Comparison of ENCODE assay signal across 9 mouse cellular contexts in genomic region chr11:105126520-105127029, GRCm38 (mm10). TPM values are rescaled to one million over a fixed set of nuclear protein-coding genes. Genes with fewer than 3 reads are reported as not detected.
DNase-seq lines count a peak whose midpoint lies in the region; ATAC-seq and TF ChIP-seq lines count a peak whose summit lies in the region.
"Had no signal": no experiment of that assay in that cellular context is flagged by ENCODE, and none has a peak within 500 bp of the region (broad histone marks: within the 10 kb centered on the region; RNA-seq: fewer than 3 reads in every experiment).

No protein-coding gene starts in this region.

- H3K4me2 ChIP-seq in kidney, embryonic 14.5 days (replicated peaks; ENCODE audit: low read depth, low read length), result peak overlapping the region; percentile 79
- peak overlapping the region; percentile 86 for H3K4me2 ChIP-seq in forebrain, embryonic 12.5 days
- peak overlapping the region; percentile 85 for H3K4me2 ChIP-seq in liver, embryonic 13.5 days

- no peaks in the 10 kb centered on the region for H3K9me3 ChIP-seq in kidney, embryonic 14.5 days (ENCODE audit: control insufficient read depth, low read length)
- H3K9me3 ChIP-seq in MEL (replicated peaks; ENCODE audit: insufficient read depth, low read length), result no peaks in the 10 kb centered on the region
- H3K9me3 ChIP-seq in forebrain, embryonic 12.5 days, result no peaks in the 10 kb centered on the region
- H3K9me3 ChIP-seq in liver, embryonic 13.5 days (replicated peaks), result no peaks in the 10 kb centered on the region

- TF ChIP-seq EP300 in MEL (IDR thresholded peaks at IDR 0.05; ENCODE audit: low read depth in 1 of 2, low read length in 2 of 2), result 0 out of 4 replicates have a peak, but pooled peaks of 1 of the 2 experiments have one; percentile 4

- H3K4me3 ChIP-seq in kidney, embryonic 14.5 days (ENCODE audit: low read length), result peak overlapping the region; percentile 100
- H3K4me3 ChIP-seq in MEL (ENCODE audit: control insufficient read depth in 1 of 2, insufficient read depth in 1 of 2, low read depth in 2 of 2, low read length in 2 of 2), result peak overlapping the region; percentile 80 to 87
- H3K4me3 ChIP-seq in forebrain, embryonic 12.5 days (replicated peaks), result peak overlapping the region; percentile 92
- H3K4me3 ChIP-seq in liver, embryonic 13.5 days (replicated peaks), result peak overlapping the region; percentile 98

- no peak overlapping the region for H3K27ac ChIP-seq in kidney, embryonic 14.5 days (ENCODE audit: low read depth, low read length)
- H3K27ac ChIP-seq in MEL (ENCODE audit: control insufficient read depth, low read depth, low read length), result peak overlapping the region; percentile 13
- H3K27ac ChIP-seq in forebrain, embryonic 12.5 days, result no peak overlapping the region
- H3K27ac ChIP-seq in liver, embryonic 13.5 days, result peak overlapping the region; percentile 70

- no peak for TF ChIP-seq RAD21 in MEL (IDR thresholded peaks at IDR 0.05; ENCODE audit: low read depth, low read length)

- no peak for DNase-seq in kidney, adult 18-20 months
- DNase-seq in MEL (ENCODE audit: low read depth, low spot score), result no peak
- no peak for DNase-seq in liver, embryonic 13.5 days
- DNase-seq in embryo, embryonic 10 days (ENCODE audit: low spot score), result no peak
- no peak for DNase-seq in embryo, embryonic 11 days
- DNase-seq in cerebellum, postnatal 4 days (ENCODE audit: low spot score in 2 of 2), result no peak

- 1% methylated on average over 47 of the region's 49 CpGs for WGBS in kidney, embryonic 14.5 days
- under 1% methylated on average over 49 of the region's 49 CpGs for WGBS in forebrain, embryonic 12.5 days
- 0% methylated on average over 49 of the region's 49 CpGs for WGBS in liver, embryonic 13.5 days (ENCODE audit: insufficient replicate concordance)

- H3K4me1 ChIP-seq in kidney, embryonic 14.5 days (ENCODE audit: control insufficient read depth, insufficient read depth, low read length), result peaks cover 10% of the 10 kb centered on the region
- H3K4me1 ChIP-seq in MEL (ENCODE audit: control insufficient read depth in 1 of 2, insufficient read depth in 2 of 2, low read length in 2 of 2), result peaks cover 0 to 12% of the 10 kb centered on the region in 2 experiments; a peak in 3 of 4 replicates
- peaks cover 11% of the 10 kb centered on the region for H3K4me1 ChIP-seq in forebrain, embryonic 12.5 days
- H3K4me1 ChIP-seq in liver, embryonic 13.5 days (replicated peaks), result peaks cover 51% of the 10 kb centered on the region

- TF ChIP-seq CTCF in MEL (IDR thresholded peaks at IDR 0.05 in 2 of 3, conservative IDR thresholded peaks at IDR 0.05 in 1 of 3; ENCODE audit: control insufficient read depth in 1 of 3, insufficient read depth in 1 of 3, low read depth in 2 of 3, low read length in 3 of 3, poor library complexity in 1 of 3, severe bottlenecking in 1 of 3), result no peak

- peak in 1 of 2 experiments; percentile 87; a peak in 1 of 4 replicates for TF ChIP-seq POLR2A in MEL (IDR thresholded peaks at IDR 0.05; ENCODE audit: control insufficient read depth in 1 of 2, insufficient read depth in 1 of 2, low read depth in 1 of 2, low read length in 2 of 2, poor library complexity in 1 of 2)

- 0 out of 2 replicates have a peak, but pooled peaks have one; percentile 5 for ATAC-seq in kidney, embryonic 14.5 days (ENCODE audit: low FRiP score, low TSS enrichment)
- ATAC-seq in forebrain, embryonic 12.5 days (ENCODE audit: low FRiP score), result no peak; the same call in 1 of the 2 replicates
- peak; percentile 25 for ATAC-seq in liver, embryonic 13.5 days (ENCODE audit: low read depth)

- H3K36me3 ChIP-seq in kidney, embryonic 14.5 days (ENCODE audit: control insufficient read depth, insufficient read depth, low read length), result peaks cover 23% of the 10 kb centered on the region
- H3K36me3 ChIP-seq in MEL (ENCODE audit: control insufficient read depth in 1 of 2, insufficient read depth in 2 of 2, low read length in 2 of 2), result peaks cover 12 to 15% of the 10 kb centered on the region in 2 experiments
- peaks cover 25% of the 10 kb centered on the region for H3K36me3 ChIP-seq in forebrain, embryonic 12.5 days (replicated peaks)
- H3K36me3 ChIP-seq in liver, embryonic 13.5 days, result peaks cover 30% of the 10 kb centered on the region

- H3K27me3 ChIP-seq in kidney, embryonic 14.5 days (ENCODE audit: control insufficient read depth, insufficient read depth, low read length), result no peaks in the 10 kb centered on the region
- no peaks in the 10 kb centered on the region for H3K27me3 ChIP-seq in MEL (ENCODE audit: control insufficient read depth in 1 of 2, insufficient read depth in 2 of 2, low read length in 2 of 2)
- H3K27me3 ChIP-seq in forebrain, embryonic 12.5 days, result 0 out of 2 replicates have a peak, but pooled peaks cover 3% of the 10 kb centered on the region
- H3K27me3 ChIP-seq in liver, embryonic 13.5 days, result no peaks in the 10 kb centered on the region

- peak overlapping the region; percentile 72 for H3K9ac ChIP-seq in kidney, embryonic 14.5 days (ENCODE audit: low read depth, low read length)
- peak overlapping the region; percentile 81 for H3K9ac ChIP-seq in MEL (ENCODE audit: control insufficient read depth, low read depth, low read length, poor library complexity, severe bottlenecking)
- peak overlapping the region; percentile 72 for H3K9ac ChIP-seq in forebrain, embryonic 12.5 days
- peak overlapping the region; percentile 82 for H3K9ac ChIP-seq in liver, embryonic 13.5 days

- peaks cover 30% of the 10 kb centered on the region for H3K79me2 ChIP-seq in MEL (ENCODE audit: control insufficient read depth, insufficient read depth, low read length, poor library complexity)

TF ChIP-seq in MEL, 35 proteins besides CTCF, POLR2A, EP300 and RAD21:
- TF ChIP-seq ETS1 (IDR thresholded peaks at IDR 0.05; ENCODE audit: low read depth, low read length), result 0 out of 2 replicates have a peak, but pooled peaks have one; percentile 8
- peak; percentile 3; the same call in 1 of the 2 replicates for TF ChIP-seq TCF12 (IDR thresholded peaks at IDR 0.05; ENCODE audit: low read depth, low read length)
- 0 out of 2 replicates have a peak, but pooled peaks have one; percentile 11 for TF ChIP-seq USF1 (IDR thresholded peaks at IDR 0.05; ENCODE audit: low read depth, low read length)
- TF ChIP-seq ZNF384 (IDR thresholded peaks at IDR 0.05; ENCODE audit: low read depth, low read length), result no peak
- TF ChIP-seq KAT2A (conservative IDR thresholded peaks at IDR 0.05; ENCODE audit: low read depth, low read length), result 0 out of 2 replicates have a peak, but pooled peaks have one; percentile 1
- TF ChIP-seq MYB (IDR thresholded peaks at IDR 0.05; ENCODE audit: low read depth, low read length), result no peak
- TF ChIP-seq MXI1 (IDR thresholded peaks at IDR 0.05; ENCODE audit: low read depth, low read length), result peak; percentile 100; the same call in 1 of the 2 replicates
- no peak for TF ChIP-seq MAX (IDR thresholded peaks at IDR 0.05; ENCODE audit: low read length)

RNA-seq across cellular contexts. Expression of gene Mettl2, which starts 0.3 kb away (rescaled TPM):
- polyA plus RNA-seq in kidney, embryonic 14.5 days (2014; fragmentation: Nextera tagmentation; extraction: Ambion mirVana), result 45.4 and 52.3 TPM in 2 replicates
- 53.5 and 59.9 TPM in 2 replicates for total RNA-seq in MEL (2012; rRNA removed)
- 10 to 100 TPM in 1 of 2 experiments, not detected in 1; 61.7 TPM for polyA plus RNA-seq in MEL (2012; ENCODE audit: insufficient read depth in 1 of 2, insufficient read length in 2 of 2, low read depth in 1 of 2, low replicate concordance in 2 of 2, missing spikeins in 1 of 2)
- 39.8 and 40.3 TPM in 2 replicates for polyA plus RNA-seq in forebrain, embryonic 12.5 days (2016; fragmentation: Nextera tagmentation; extraction: Ambion mirVana)
- polyA plus RNA-seq in liver, embryonic 13.5 days (2015; fragmentation: Nextera tagmentation; extraction: Ambion mirVana), result 23.7 and 28.4 TPM in 2 replicates

RNA-seq across cellular contexts. Expression of gene Gm10842, which starts 20.1 kb away (rescaled TPM):
- polyA plus RNA-seq in kidney, embryonic 14.5 days (2014; fragmentation: Nextera tagmentation; extraction: Ambion mirVana), result not detected in 2 replicates
- not detected in 2 replicates for total RNA-seq in MEL (2012; rRNA removed)
- polyA plus RNA-seq in MEL (2012; ENCODE audit: insufficient read depth in 1 of 2, insufficient read length in 2 of 2, low read depth in 1 of 2, low replicate concordance in 2 of 2, missing spikeins in 1 of 2), result not detected
- polyA plus RNA-seq in forebrain, embryonic 12.5 days (2016; fragmentation: Nextera tagmentation; extraction: Ambion mirVana), result not detected in 2 replicates
- polyA plus RNA-seq in liver, embryonic 13.5 days (2015; fragmentation: Nextera tagmentation; extraction: Ambion mirVana), result not detected in 2 replicates
- polyA plus RNA-seq: brain, embryonic 14.5 days had no signal

RNA-seq across cellular contexts. Expression of gene Tlk2, which starts 52.0 kb away (rescaled TPM):
- 27.5 and 30.8 TPM in 2 replicates for polyA plus RNA-seq in kidney, embryonic 14.5 days (2014; fragmentation: Nextera tagmentation; extraction: Ambion mirVana)
- total RNA-seq in MEL (2012; rRNA removed), result 52.7 and 60.9 TPM in 2 replicates
- 10 to 100 TPM in 1 of 2 experiments, not detected in 1; 46.5 TPM for polyA plus RNA-seq in MEL (2012; ENCODE audit: insufficient read depth in 1 of 2, insufficient read length in 2 of 2, low read depth in 1 of 2, low replicate concordance in 2 of 2, missing spikeins in 1 of 2)
- polyA plus RNA-seq in forebrain, embryonic 12.5 days (2016; fragmentation: Nextera tagmentation; extraction: Ambion mirVana), result 26.4 and 26.6 TPM in 2 replicates
- polyA plus RNA-seq in liver, embryonic 13.5 days (2015; fragmentation: Nextera tagmentation; extraction: Ambion mirVana), result 8.0 and 8.3 TPM in 2 replicates

Comparison
In these comparisons a context has a peak if more than half of its experiments do, and no peak if none do; other contexts are left out.
1. H3K27ac ChIP-seq: peak in MEL (single experiment) and liver, embryonic 13.5 days (single experiment); none in kidney, embryonic 14.5 days (single experiment) and forebrain, embryonic 12.5 days (single experiment).
2. Peak in every context shown above with its lines, with median percentiles within 50 percentile points of each other: H3K4me2 ChIP-seq, H3K4me3 ChIP-seq and H3K9ac ChIP-seq.